Mouse (Mus musculus): ENCODE data around the gene Tex29.

DNA sequence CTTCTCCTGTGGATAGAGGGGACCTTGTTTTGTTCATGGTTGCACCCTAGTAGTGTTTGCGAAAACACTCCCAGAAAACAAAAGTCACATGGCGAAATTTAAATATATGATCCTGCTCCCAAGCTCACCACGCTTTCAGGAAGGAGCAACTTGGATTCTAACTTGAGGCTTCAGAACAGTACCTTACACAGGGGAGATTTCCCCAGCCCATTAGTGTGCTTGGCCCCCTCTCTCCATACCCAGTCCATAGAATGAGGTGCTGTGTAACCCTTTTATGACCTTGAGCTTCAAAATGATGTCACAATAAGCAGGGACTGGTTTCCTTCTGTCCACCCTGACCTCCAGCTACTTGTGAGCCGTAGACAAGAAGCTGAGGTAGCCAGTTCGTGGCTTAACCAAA, at the start of gene Tex29:
- TF ChIP-seq POLR2A (IDR thresholded peaks at IDR 0.05; ENCODE audit: borderline replicate concordance, insufficient read depth, low read length) (no peak), CTCF (IDR thresholded peaks at IDR 0.05; ENCODE audit: borderline replicate concordance, insufficient read depth, low read depth, low read length) (no peak)

Data from cerebellum, adult 2 months (tissue).